Mouse (Mus musculus) Muller cell, postnatal 12 days (primary cell): ENCODE measurements at regions not wholly inside any gene's neighbourhood (a gene's known extent, or its start where the extent isn't known, plus 50 kb on each side); places are given as distances from the start of the nearest gene placed in this dataset.

Experiments
- DNase-seq: peaks from one replicate; pipeline ENCODE4 v3.0.0-alpha.2; 2015; ENCODE audit errors: inconsistent ontology term

DNA sequence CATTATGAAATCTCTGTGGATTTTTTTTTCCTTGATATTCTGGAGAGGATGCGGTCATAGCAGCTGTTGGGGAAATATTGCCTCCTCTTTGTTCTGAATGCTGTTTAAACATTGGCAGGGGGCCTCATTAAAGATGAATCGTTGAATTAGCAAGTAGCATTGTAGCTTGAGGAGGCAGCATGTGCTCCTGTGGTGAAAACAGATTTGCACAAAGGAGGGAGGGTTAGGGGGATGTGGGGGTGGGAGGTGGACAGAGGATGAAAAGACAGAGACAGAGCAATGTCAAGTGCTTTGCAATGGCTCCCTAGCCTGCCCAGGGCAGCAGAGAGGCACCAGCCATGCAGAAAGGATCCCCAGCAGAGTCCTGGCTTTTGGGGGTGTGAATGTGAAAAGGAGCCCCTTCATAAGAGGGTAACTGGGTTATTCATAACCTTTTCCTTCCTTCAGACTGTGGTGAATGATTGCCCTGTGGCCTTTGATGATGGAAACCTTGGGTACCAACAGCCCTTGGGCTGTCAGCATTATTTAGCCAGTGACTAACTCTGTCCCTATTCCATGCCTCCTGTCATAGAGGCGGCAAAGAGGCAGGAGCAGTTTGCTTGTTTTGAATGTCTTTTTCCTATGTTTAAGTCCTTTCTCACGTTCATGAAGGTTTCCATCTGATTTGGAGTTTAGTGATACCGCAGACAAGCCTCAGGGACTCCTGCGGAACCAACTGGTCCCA is 1541.6 kb upstream of the Gulo start:
- peak; percentile 40 for DNase-seq

DNA sequence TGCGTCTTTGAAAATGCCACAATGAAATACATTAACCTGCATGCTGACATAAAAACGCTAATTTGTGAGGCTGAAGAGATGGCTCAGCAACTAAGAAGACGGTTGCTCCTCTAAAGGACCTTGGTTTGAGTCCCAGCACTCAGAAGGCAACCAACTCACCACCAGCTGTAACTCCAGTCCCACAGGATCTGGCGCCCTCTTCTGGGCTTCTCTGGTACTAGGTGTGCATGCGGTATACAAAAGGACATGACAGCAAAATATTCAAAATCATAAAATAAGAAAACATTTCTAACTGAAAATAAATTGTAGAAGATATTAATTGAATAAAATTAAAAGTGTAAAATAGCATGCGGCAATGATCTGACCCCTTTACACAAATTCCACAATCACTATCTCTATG is 1539.7 kb upstream of the Gulo start:
- DNase-seq = no peak

DNA sequence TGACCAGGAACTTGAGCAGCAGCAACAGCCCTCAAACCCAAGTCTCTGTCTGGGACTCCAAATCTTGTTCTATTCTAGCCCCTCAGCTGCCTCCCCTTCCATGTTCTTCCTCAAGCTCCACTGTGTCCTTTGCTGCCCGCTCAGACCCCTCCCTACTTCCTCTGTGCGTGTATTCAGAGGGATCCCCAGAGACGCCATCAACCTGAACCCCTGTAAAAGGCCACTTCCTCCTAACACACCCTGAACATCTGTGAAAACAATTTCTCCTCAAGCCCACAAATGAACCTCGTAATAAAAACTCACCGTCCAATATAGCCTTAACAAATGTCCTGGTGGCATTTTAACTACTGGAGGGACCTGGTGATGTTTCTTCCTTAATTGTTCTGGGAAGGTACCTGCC is 1536.0 kb upstream of the Gulo start:
- no peak for DNase-seq

DNA sequence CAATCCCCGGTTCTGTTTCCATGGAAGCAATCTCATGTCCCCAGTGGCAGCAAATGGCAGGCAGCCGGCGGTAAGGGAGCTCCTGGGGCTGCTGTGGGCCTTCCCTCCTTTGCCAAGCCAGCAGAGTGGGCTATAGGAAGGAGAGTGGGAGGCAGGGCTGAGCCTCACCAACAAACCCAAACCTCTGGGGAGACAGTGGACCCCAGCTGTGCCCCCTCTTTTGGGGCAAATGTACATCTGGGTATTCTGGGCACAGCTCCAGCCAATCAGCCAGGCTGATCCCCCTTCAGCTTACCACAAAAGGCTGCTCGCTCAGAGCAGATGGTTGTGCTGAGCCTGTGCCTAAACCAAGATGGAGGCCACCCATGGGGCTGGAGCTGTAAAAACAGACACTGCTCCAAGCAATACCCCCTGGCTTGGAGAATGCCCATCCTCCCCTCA is 1532.3 kb upstream of the Gulo start:
- no peak for DNase-seq

DNA sequence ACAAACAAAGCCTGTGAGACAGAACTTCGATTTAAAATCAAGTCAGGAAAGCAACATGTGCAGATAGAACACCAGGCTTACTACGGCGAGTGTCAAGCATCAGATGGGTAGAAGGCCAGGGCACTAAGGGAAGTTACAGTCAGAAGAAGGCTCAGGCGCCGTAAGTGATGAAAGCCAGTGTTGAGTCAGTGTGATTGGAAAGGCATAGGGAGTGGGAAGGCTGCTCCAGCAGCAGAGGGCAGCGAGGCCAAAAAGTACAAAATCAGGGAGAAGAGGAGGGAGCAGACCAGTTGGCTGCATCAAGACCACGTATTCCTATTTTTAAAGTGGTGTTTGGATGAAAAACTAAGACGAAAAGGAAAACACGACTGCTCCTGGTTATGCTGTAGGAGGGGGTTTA is 1529.7 kb upstream of the Gulo start:
- DNase-seq = no peak

DNA sequence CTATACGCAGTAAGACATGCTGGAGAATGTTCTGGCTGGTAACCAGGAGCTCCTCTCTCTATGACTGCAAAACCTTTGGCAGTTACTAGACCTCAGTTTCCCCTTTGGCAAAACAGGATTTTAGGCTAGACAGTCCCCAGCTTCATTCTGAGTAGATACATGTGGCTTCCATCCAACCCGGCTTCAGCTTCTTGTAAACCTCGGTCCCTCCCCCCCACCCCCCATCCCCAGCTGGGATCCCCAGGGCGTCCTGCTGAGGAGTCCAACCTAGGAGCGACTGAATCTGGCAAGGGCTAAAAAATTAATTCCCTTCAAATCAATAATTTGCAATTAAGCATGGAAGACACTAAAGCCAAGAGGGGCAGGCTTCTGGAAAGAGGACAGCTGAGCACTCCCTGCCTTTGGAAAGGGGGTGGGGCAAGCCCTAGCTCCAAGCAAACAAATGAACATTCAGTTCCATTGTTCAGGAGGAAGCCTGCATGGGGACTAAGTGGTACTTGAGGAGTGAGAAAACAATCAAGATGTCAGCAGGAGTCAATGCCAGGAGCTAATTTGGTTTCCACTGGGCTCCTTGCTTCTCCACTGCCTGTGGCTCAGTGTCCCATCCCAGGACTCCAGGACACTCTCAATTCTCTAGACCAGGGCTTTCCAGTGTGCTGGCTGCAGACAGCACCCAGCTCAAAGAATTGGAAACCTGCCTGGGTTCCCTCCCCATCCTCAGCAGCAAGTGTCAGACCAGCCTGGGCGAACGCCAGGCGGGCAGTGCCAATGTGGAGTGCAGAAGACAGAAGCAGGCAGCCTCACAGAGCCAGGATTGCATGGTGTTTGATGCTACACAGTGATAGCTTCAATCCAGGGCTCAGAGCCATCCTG is 1528.0 kb upstream of the Gulo start:
- DNase-seq = peak; percentile 66

DNA sequence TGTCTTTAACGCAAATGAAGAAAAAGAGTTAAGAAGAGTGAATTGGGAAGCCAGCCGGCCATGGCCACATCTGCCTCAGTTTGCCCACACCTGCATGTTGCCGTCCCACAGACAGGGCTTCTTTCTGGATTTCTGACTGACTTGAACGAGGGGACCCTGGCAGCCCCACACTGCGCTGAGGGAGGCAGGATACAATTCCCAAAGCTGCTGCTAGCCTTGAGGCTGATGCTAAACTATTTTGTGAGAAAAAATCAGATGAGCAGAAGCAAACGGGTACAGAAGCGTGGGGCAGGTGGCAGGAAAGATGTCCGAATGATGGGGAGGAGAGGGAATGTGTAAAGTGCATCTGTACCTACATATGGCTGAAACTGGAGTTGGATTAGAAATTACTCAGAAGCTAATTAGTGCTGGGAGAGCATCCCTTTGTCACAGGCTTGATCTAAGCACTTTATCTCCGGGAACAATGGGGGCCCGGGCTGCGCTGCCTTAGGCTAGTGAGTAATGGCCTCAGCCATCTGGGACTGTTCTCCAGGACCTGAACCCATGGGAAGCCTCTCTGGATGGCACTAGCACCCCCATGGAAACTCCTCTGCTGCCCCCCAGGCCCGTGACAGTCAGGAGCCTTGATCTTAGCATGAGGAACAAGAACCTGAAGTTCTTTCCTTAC is 1497.9 kb upstream of the Gulo start:
- no peak for DNase-seq

DNA sequence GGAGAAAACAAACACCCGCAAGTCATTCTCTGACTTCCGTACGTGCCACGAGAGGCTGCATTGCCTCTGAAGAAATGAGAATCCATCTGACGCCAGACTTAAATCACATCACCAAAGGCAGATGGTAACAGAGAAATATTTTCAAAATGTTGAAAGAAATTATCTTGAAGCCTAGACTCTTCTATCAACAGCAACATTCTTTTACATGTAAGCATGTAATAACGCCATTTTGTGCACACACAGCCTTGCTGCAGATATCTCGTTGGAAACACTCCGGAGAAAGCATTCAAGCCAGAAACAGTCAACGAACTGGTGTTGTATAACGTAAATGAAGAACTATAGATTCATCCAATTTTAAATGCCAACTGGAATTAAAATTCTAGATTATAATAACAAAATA is 1483.1 kb upstream of the Gulo start:
- no peak for DNase-seq

DNA sequence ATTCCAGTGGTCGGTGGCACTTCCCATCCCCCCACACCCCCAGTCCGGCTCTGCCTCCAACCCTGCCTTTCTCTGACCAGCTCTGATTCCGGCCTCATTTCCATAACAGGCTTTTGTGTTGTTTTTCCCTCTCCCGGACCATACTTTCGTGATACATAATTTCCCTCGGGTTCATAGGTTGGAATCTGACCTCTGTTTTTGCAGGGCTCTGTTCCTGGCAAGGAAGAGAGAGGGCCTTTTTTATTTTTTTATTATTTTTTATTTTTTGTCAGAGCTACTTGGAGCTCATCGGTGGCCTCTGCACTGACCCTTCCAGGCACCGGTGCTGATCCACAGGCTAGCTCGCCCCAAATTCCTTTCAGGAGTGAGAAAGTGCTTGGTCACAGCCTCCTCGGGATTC is 1477.7 kb upstream of the Gulo start:
- no peak for DNase-seq

DNA sequence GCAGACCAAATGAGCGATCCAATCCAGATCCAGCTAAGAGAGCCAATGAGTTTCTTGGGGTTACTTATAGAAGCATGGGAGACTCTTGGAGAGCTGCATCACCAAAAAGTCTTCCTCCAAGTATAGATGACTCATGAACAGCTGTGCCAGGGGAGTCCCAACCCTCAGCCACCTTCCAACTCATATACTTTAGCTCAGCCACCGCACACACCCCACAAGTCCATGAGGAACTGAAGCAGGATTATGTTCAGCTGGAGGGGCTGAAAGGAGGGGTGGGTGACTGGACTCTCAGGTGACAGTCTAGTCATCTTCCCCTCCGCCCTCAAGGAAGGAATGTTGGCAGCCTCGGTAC is 1476.4 kb upstream of the Gulo start:
- no peak for DNase-seq

DNA sequence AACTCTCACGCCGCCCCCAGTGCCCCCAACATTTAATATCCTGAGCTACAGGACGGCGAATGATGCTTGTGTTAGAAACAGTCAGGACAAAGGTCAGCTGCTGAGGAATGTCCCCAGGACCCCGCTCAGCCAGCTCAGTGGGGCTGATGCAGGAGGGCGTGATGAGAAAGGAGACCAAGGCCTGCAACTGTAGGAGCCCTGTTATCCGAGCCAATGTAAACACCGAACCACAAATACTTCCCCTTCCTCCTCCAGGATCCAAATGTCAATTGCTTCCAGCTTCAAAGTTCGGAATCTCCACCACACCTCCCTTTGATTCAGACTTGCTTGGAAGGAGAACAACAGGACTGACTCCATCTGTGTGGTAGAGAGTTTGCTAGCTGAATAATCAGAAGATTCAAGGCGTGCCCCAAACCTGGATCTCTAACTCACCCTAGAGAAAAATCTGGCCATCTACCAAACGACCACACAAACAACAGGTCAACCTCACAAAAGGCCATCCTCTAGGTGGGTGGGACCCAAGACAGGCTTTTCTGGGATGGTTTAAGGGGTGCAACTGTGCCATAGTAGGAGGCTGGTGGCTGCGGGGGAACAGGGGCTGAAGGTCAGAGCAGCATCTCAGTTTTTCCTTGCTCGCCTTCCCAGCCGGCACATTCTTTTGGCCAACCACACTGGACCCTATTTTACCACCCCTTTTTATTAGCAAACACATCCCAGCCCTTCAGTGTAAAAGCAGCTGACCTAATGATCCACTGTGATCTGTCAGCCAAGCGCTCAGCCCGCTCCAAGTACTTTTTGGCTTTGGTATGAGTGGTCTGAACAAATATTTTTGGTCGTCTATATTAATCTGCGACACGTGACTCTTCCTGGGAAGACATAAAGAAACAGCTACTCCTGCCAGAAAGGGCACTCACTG is 1475.8 kb upstream of the Gulo start:
- no peak for DNase-seq
